ENCODE assay signal across 8 mouse cellular contexts in the genomic region with DNA sequence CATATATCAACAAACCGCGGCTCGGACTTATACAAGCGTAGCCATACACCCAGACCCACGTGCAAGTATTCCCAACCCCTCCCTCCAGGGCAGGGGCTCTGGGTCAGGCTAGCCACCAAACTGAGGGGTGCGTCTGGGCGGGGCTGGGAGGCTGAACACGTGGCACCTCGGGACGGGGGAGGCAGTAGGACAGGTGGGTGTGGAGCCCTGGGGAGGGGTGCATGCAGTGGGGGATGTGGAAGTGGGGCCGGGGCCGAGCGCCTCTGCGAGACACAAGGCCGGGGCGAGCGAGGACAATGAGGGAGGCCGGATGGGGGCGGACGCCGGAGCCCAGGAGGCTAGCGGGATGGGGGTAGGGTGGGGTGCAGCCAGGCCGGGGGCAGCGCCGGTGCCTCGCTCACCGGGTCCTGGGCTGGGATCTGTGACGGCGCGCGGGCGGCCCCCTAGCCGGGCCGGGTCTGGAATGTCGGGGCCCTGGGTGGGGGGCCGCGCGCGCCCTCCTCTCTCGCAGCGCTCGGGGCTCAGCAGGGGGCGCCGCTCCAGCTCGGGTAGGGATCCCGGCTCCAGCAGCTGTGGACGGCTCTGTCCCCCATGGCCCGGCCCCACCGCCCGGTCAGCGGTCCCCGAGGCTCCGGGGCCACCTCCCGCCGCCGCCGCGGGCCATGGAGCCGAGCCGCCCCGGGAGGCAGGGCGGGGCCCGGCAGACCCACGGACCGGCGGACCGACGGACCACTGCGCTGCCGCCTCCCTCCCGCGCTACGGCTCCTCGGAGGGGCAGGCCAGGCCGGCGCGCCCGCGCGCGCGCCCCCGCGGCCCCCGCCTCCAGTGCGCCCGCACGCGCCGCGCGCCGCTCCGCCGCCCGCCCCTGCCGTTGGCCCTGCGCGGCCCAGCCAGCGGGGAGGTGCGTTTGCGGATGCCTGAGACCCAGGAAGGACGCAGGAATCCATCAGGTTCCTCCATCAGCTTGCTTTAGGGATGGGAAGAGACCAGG. TPM values are rescaled to one million over a fixed set of nuclear protein-coding genes. Genes with fewer than 3 reads are reported as not detected.
DNase-seq lines count a peak whose midpoint lies in the region; ATAC-seq lines count a peak whose summit lies in the region.

A gene (minus strand): TSS at position 787 of the 991 bp plus-strand sequence.

- peak within 1 kb of the TSS; percentile 80 for H3K9ac ChIP-seq in intestine, embryonic 15.5 days
- H3K9ac ChIP-seq in limb, embryonic 12.5 days (replicated peaks), result peak within 1 kb of the TSS; percentile 95

- H3K4me1 ChIP-seq in intestine, embryonic 15.5 days (replicated peaks), result peaks cover 25% of the 10 kb centered on the region
- peaks cover 35% of the 10 kb centered on the region for H3K4me1 ChIP-seq in limb, embryonic 12.5 days (replicated peaks)

- peaks cover 8% of the 10 kb centered on the region for H3K36me3 ChIP-seq in intestine, embryonic 15.5 days
- peaks cover 51% of the 10 kb centered on the region for H3K36me3 ChIP-seq in limb, embryonic 12.5 days

- WGBS in intestine, embryonic 15.5 days, result under 1% methylated on average over 93 of the region's 103 CpGs
- WGBS in limb, embryonic 12.5 days, result 1% methylated on average over 80 of the region's 103 CpGs

- H3K4me2 ChIP-seq in intestine, embryonic 15.5 days (replicated peaks), result peak within 1 kb of the TSS; percentile 92
- H3K4me2 ChIP-seq in limb, embryonic 12.5 days, result peak within 1 kb of the TSS; percentile 86

- H3K27ac ChIP-seq in intestine, embryonic 15.5 days, result peak within 1 kb of the TSS; percentile 64; the same call in 1 of the 2 replicates
- peak within 1 kb of the TSS; percentile 83 for H3K27ac ChIP-seq in limb, embryonic 12.5 days

- H3K27me3 ChIP-seq in intestine, embryonic 15.5 days (replicated peaks), result no peaks in the 10 kb centered on the region
- H3K27me3 ChIP-seq in limb, embryonic 12.5 days, result no peaks in the 10 kb centered on the region

- peak within 1 kb of the TSS; percentile 77 for H3K4me3 ChIP-seq in intestine, embryonic 15.5 days (replicated peaks)
- H3K4me3 ChIP-seq in limb, embryonic 12.5 days (replicated peaks), result peak within 1 kb of the TSS; percentile 84

- peak; percentile 27 to 31 for DNase-seq in thymus, postnatal 10 days (ENCODE audit: low spot score in 2 of 2)
- no peak for DNase-seq in thymus, postnatal 0 days (ENCODE audit: low spot score)
- peak; percentile 55 to 64 for DNase-seq in cerebellum, postnatal 4 days (ENCODE audit: low spot score in 2 of 2)
- peak; percentile 37 to 42 for DNase-seq in gastrocnemius, postnatal 36 days
- DNase-seq in neural tube, embryonic 10.5 days (ENCODE audit: extremely low spot score, low spot score), result peak; percentile 80
- DNase-seq in MN1 (ENCODE audit: low spot score), result no peak

- peak; percentile 56 for ATAC-seq in intestine, embryonic 15.5 days
- peak; percentile 53 for ATAC-seq in limb, embryonic 12.5 days (ENCODE audit: insufficient number of reproducible peaks, insufficient read depth, low FRiP score, low TSS enrichment, low read depth)

- intact Hi-C loops in gastrocnemius, postnatal 36 days (cut with DNase I), result no loop called here

- no peaks in the 10 kb centered on the region for H3K9me3 ChIP-seq in intestine, embryonic 15.5 days
- no peaks in the 10 kb centered on the region for H3K9me3 ChIP-seq in limb, embryonic 12.5 days

RNA-seq across cellular contexts. Expression of the gene that starts here (rescaled TPM):
- polyA plus RNA-seq in thymus, postnatal 0 days (2015; fragmentation: Nextera tagmentation; extraction: Ambion mirVana), result 1.3 and 1.7 TPM in 2 replicates
- total RNA-seq in gastrocnemius, postnatal 36 days (2021), result 1 to 10 TPM; 2.8 to 3.2 TPM
- polyA plus RNA-seq in intestine, embryonic 15.5 days (2015; fragmentation: Nextera tagmentation; extraction: Ambion mirVana), result 14.0 and 15.6 TPM in 2 replicates
- 36.4 and 39.8 TPM in 2 replicates for polyA plus RNA-seq in limb, embryonic 12.5 days (2016; fragmentation: Nextera tagmentation; extraction: Ambion mirVana)

Comparison
In these comparisons a context has a peak if more than half of its experiments do, and no peak if none do; other contexts are left out.
1. DNase-seq: peak in thymus, postnatal 10 days (2 of 2), cerebellum, postnatal 4 days (2 of 2), gastrocnemius, postnatal 36 days (2 of 2) and neural tube, embryonic 10.5 days (single experiment); none in thymus, postnatal 0 days (single experiment) and MN1 (single experiment).